Mouse (Mus musculus) granulocyte monocyte progenitor cell, adult 5-6 weeks (primary cell): Measurements from ENCODE around the gene Lrrc74a. TPM values are rescaled to one million over a fixed set of nuclear protein-coding genes. Genes with fewer than 3 reads are reported as not detected.

ENCODE experiments used
- ATAC-seq: replicated peaks from 2 replicates; pipeline ENCODE4 v1.8.0; 2016; ENCODE audit warnings: mild to moderate bottlenecking, moderate TSS enrichment, inconsistent platforms; ENCODE audit not compliant: poor library complexity, severe bottlenecking
- total RNA-seq, 2 experiments: library from RNA; stranded (forward) in 1 of 2; stranded (reverse) in 1 of 2; fragments of 200-712, 200-1000 nt in 1 of 2; fragments of >200 nt in 1 of 2; fragmentation: Nextera tagmentation in 1 of 2; gene quantifications; 2 replicates each; pipeline ENCODE4 v1.2.3; 2014 to 2017

Lrrc74a gene
- total RNA-seq, 2 experiments from 2014 or later = not detected

GRCm38 (mm10) chr12:86779206-86779989, 45.2 kb downstream of the Lrrc74a start:
- peak; percentile 61; the same call in 1 of the 2 replicates for ATAC-seq

- no peak for ATAC-seq
Observed at GRCm38 (mm10) chr12:86781654-86782202, 47.6 kb downstream of the Lrrc74a start.

DNA sequence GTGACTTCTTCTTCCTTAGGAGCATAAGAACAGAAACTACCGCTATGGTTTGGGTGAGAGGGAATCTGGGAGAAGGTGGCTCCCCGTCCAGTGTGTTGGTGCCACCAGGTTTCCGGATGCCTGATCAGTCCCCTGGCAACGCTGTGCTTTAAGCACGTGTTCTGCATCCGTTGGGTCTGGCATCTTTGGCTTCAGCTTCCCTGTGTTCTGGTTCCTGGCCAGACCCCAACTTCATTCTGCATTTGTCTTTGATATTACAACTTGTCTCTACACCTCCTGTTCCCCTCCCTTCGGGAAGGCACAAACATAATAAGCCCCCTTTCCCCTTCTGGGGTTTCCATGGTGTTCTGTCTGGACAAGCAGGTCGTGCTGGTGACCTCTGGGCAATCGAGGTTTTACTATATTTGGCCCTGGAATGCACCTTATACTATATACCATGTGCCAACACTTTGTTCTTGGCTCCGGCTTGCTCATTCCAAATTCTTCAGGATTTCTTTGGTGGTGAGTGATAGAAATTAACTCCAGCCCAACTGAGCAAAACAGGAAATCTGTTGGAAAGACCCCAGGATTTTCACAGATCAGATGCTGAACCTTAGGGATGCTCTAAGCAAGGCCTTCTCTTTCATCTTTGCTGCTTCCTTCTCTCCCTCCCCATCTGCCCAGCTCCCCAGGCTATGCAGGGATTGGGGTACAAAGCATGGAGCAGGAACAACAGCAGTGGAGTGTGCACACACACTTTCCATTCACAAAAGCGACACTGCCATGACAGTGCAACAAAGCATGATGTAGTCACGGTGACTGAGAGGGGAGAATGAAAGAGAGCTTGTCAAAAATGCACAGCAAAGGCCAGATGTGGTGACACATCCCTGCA, 52.2 kb downstream of the Lrrc74a start:
- ATAC-seq = no peak

DNA sequence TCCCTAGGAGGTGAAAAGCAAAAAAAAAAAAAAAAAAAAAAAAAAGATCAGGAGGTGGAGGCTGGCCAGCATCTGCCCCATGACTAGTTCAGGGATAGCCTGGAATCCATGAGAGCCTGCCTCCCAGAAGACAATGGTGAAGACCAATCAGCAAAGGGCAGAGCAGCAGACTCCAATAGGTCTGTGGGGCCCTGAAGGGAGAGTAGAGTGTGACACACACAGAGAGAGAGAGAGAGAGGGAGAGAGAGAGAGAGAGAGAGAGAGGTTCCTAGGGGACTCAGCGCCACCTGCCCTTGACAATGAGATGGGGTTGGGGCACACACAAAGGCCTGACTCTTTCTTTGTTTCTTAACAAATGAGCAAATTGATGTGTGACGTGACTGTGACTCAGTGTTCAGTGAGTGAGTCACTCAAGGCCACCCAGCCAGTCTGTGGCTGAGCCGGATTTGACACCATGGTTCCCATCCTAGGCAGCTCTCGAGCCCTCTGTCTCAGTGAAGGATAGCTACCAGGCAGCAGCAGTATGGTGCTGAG, 52.9 kb downstream of the Lrrc74a start:
- no peak for ATAC-seq

GRCm38 (mm10) chr12:86790100-86790848, 56.1 kb downstream of the Lrrc74a start:
- ATAC-seq = no peak

DNA sequence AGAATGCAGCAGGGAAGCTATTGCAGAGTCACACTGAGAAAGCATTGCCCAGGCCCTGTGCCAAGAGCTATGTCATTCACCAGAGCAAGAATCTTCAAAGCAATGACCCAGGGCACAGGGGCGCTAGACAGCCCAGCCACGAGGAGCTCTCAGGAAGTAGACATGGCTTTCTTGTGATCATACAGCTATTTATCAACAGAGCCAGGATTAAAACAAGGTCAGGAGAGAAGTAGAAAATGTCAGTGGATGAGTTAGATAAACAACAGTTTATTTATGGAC, 56.6 kb downstream of the Lrrc74a start:
- ATAC-seq = no peak

- no peak for ATAC-seq
Observed at GRCm38 (mm10) chr12:86791987-86792386, 57.8 kb downstream of the Lrrc74a start.

GRCm38 (mm10) chr12:86793830-86794229, 59.7 kb downstream of the Lrrc74a start:
- no peak for ATAC-seq

GRCm38 (mm10) chr12:86794331-86794730, 60.2 kb downstream of the Lrrc74a start:
- no peak for ATAC-seq

- peak; percentile 28; the same call in 1 of the 2 replicates for ATAC-seq
Observed at GRCm38 (mm10) chr12:86795076-86795837, 61.1 kb downstream of the Lrrc74a start.

GRCm38 (mm10) chr12:86795838-86796232, 61.7 kb downstream of the Lrrc74a start:
- ATAC-seq = peak; percentile 83

DNA sequence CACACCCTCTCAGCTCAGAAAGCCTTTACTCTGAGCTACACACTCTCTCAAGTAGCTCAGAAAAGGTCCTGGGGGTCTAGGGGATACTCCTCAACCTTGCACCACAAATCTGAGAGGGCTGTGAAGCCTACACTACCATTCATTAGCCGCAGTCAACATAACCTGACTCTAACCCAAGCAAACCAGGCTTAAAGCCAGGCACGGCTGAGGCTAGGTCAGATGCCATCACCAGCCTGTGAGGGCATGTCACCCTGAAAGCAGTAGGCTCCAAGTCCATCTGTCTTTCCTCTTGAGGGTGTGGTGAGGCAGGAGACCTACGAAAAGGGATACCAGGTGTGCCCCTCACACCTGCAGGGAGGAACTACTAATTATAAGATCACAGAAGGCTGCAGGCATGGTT, 62.2 kb downstream of the Lrrc74a start:
- ATAC-seq = no peak

DNA sequence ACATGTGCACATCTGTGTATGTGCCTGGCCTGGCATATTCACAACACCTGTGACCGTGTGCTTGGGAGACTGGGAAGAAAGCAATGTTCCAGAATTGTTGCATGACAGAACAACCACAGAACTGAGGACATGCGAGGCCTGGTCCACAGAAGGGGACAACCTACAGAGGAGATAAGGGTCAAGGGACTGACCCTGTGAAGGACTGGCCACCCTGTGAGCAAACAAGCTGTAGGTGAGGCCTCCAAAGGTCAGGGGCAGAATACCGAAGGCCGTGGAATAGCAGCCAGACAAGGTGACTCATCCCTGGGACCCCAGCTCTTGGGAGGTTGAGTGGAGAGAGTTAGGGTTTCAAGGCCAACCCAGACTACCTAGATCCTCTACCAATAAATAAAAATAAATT, 63.6 kb downstream of the Lrrc74a start:
- no peak for ATAC-seq

GRCm38 (mm10) chr12:86798773-86799540, 64.8 kb downstream of the Lrrc74a start:
- ATAC-seq = no peak

DNA sequence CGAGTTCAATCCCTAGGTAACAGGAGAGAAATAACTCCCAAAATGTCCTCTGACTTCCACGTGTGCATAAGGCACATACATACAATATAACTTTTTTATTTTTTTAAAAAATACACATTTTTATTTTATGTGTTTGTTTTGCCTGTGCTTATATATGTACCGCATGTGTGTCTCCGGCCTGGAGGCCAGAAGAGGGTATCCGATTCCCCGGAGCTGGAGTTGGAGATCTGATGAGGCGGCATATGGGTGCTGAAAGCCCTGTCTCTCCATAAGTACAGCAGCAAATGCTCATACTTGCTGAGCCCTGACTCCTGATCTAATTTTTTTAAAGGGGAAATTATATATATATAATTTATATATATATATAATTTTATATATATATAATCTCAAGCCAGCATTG, 65.6 kb downstream of the Lrrc74a start:
- ATAC-seq = no peak

- peak; percentile 2 for ATAC-seq
Observed at GRCm38 (mm10) chr12:86800336-86800735, 66.2 kb downstream of the Lrrc74a start.

DNA sequence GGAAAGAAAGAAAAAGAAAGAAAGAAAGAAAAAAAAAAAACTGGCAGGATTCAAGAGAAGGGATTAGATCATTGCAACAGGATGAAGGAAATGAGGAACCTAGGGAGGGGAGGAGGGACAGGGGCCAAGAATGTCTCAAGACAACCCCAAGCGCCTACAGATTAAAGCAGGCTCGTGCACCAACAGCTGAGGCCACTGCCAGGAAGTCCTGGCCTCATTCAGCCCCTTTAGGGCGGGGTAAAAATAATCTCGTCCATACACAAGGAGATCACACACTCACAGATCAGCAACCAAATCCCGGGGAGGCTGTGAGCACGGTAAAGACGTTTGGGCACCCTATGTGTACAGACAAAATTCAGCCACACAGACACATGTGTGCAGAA, 66.6 kb downstream of the Lrrc74a start:
- peak; percentile 72 for ATAC-seq

GRCm38 (mm10) chr12:86801148-86802004, 67.2 kb downstream of the Lrrc74a start:
- no peak for ATAC-seq
